Mouse (Mus musculus) heart, adult 2 months (tissue): ENCODE results near the gene Slc32a1. TPM values are rescaled to one million over a fixed set of nuclear protein-coding genes. Genes with fewer than 3 reads are reported as not detected.

Experiments
- DNase-seq, 2 experiments: peaks; one replicate each; pipeline ENCODE4 v3.0.0; 2021
- H3K27ac ChIP-seq: fragments of 200-600 bp; 2 replicates; pipeline ENCODE4 v1.8.1; 2022
- H3K27me3 ChIP-seq: fragments of 200-500 bp; 2 replicates; pipeline ENCODE4 v1.6.1; 2012; ENCODE audit warnings: mild to moderate bottlenecking, low read length, inconsistent platforms, mixed read lengths; ENCODE audit not compliant: control insufficient read depth, insufficient read depth
- H3K36me3 ChIP-seq: fragments of 200-500 bp; 2 replicates; pipeline ENCODE4 v1.6.1; 2012; ENCODE audit warnings: low read length, inconsistent platforms; ENCODE audit not compliant: control insufficient read depth, insufficient read depth
- H3K4me1 ChIP-seq: fragments of 200-500 bp; 2 replicates; pipeline ENCODE4 v1.6.1; 2011; ENCODE audit warnings: low read length; ENCODE audit not compliant: control insufficient read depth, insufficient read depth
- H3K4me3 ChIP-seq: fragments of 200-600 bp; 2 replicates; pipeline ENCODE4 v1.8.1; 2022
- H3K79me2 ChIP-seq: fragments of 200-500 bp; replicated peaks from 2 replicates; pipeline ENCODE4 v1.6.1; 2012; ENCODE audit warnings: mild to moderate bottlenecking, inconsistent platforms, low read length, moderate library complexity, mixed read lengths; ENCODE audit not compliant: control insufficient read depth, insufficient read depth
- H3K9ac ChIP-seq: fragments of 200-500 bp; 2 replicates; pipeline ENCODE4 v1.6.1; 2012; ENCODE audit warnings: low read depth, mild to moderate bottlenecking, control low read depth, inconsistent platforms, low read length, mixed read lengths
- CTCF ChIP-seq: fragments of 200-600 bp; IDR thresholded peaks from 2 replicates; pipeline ENCODE4 v1.8.1; 2022; ENCODE audit warnings: antibody characterized with exemption, mild to moderate bottlenecking, moderate library complexity
- EP300 ChIP-seq: fragments of 200-500 bp; IDR thresholded peaks from 2 replicates; pipeline ENCODE4 v1.6.1; 2011; ENCODE audit warnings: low read depth, low read length, control low read depth; ENCODE audit not compliant: insufficient read depth
- POLR2A ChIP-seq: fragments of 200-500 bp; IDR thresholded peaks from 2 replicates; pipeline ENCODE4 v1.6.1; 2011; ENCODE audit warnings: mild to moderate bottlenecking, low read depth, low read length, control low read depth; ENCODE audit not compliant: insufficient read depth
- WGBS: fragments of 180-500 bp; shearing (Covaris S2); methylation state at CpG from one replicate; pipeline ENCODE4 v1.1.7; 2018; 5-methylcytosine and 5-hydroxymethylcytosine counted together
- intact Hi-C: fragments of 180-260 bp; cut with DNase I; formaldehyde crosslinking; loops from one replicate; pipeline ENCODE4 v1.15.1; 2025
- polyA plus RNA-seq: library from polyadenylated mRNA; depleted of rRNA; stranded (reverse); fragments of >200 nt; gene quantifications from 2 replicates; pipeline ENCODE4 v1.2.3, GENCODE M21; 2012
- total RNA-seq, 2 experiments: library from RNA; stranded (reverse); gene quantifications; 2 replicates each; pipeline ENCODE4 v1.2.3; 2021

Slc32a1 gene
- total and polyA plus RNA-seq, 3 experiments, result not detected

DNA sequence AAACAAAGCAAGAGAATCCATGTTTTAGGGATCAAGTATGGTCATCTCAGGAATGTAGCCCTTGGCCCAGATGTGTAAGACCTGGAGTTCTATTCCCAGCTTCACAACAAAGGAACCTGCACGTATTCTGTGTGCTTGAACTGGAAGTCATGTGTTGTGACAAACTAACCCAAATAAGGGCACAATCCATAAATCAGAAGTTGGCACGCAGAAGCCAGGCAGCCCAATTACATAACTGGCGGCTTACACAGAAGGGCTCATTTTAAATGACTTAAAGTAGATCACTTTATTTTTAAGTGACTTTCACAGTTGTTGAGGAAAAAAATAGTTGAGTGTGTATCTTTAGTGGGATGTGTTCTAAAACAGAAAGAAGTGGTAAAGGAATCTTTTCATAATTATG lies 33.2 kb downstream of the Slc32a1 start:
- Histone ChIP-seq H3K27ac (no peak overlapping the region), H3K36me3 (no peaks in the 10 kb centered on the region), H3K4me3 (no peak overlapping the region), H3K4me1 (no peaks in the 10 kb centered on the region; the same call in 1 of the 2 replicates), H3K27me3 (no peaks in the 10 kb centered on the region), H3K79me2 (no peaks in the 10 kb centered on the region), H3K9ac (no peak overlapping the region)
- no peak for DNase-seq
- TF ChIP-seq POLR2A, result no peak
- TF ChIP-seq EP300, result no peak
- no peak for TF ChIP-seq CTCF
- WGBS, result 81% methylated on average over 3 of the region's 3 CpGs
- intact Hi-C loops, result no loop called here

DNA sequence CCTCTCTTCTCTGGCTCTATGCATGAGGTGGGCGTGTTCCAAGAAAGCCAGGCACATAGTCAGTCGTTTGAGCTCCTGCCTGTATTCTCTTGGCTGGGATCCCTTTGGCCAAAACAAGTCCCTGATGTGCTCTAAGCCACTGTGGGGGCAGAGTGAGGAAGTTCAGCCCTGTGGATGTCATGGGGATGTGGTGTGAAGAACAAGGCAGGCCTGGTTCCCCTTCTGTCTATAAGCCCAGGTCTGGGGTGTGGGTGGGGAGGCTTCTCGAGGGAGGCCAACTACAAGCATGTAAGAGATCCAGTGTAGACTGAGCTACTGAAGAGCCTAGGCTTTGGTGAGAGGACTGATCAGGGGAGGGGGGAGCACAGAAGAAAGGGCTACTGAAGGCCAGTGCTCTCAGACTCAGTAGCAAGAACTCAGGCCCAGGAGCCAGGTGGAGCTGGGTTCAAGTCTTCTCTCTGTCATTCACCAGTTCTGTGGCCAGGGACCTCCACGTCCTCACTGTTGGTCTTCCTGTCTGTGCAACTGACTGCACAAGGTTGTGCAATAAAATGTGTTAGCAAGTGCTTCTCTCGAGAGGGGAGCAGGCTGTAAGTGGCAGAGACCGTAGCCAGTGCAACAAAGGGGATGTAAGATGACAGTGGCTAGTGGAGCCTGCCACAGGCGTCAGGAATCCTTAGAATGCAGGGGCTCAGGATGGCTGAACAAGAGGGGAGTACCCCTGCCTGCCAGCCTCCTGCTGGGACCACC lies 40.8 kb downstream of the Slc32a1 start:
- Histone ChIP-seq H3K4me3 (no peak overlapping the region), H3K27ac (no peak overlapping the region), H3K79me2 (no peaks in the 10 kb centered on the region), H3K9ac (no peak overlapping the region), H3K4me1 (peaks cover 8% of the 10 kb centered on the region), H3K36me3 (no peaks in the 10 kb centered on the region), H3K27me3 (no peaks in the 10 kb centered on the region)
- WGBS, result 64% methylated on average over 7 of the region's 7 CpGs
- DNase-seq, result no peak
- intact Hi-C loops, result loop anchor here (10.0 kb wide), 1 partner anchor 213 kb away; no protein-coding TSS in a partner anchor
- TF ChIP-seq POLR2A (no peak), CTCF (no peak), EP300 (no peak)

DNA sequence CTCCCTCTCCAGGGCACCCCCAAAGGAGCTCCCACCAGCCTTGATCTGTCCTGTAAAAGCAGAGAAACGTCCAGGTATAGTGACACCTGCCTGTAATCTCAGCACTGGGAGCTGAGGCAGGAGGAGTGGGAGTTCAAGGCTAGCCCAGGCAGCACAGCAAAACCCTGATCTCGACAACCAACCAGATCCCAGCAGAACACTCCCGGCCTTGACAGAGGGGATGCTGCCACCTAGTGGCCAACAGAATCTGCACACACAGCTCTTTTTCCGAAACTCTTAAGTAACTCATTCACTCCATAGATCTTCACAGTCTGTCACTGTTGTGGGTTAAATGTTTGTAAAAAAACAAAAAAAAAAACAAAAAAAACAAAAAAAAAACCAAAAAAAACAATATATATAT lies 42.4 kb downstream of the Slc32a1 start:
- H3K9ac ChIP-seq, result no peak overlapping the region
- 6% methylated on average over 4 of the region's 4 CpGs for WGBS
- H3K4me1 ChIP-seq, result peaks cover 8% of the 10 kb centered on the region
- intact Hi-C loops, result loop anchor here (2.0 to 10.0 kb wide), 3 partner anchors 14 to 212 kb away; no protein-coding TSS in a partner anchor
- no peaks in the 10 kb centered on the region for H3K36me3 ChIP-seq
- no peak overlapping the region for H3K27ac ChIP-seq
- H3K79me2 ChIP-seq, result no peaks in the 10 kb centered on the region
- peak; percentile 69 to 80 for DNase-seq
- no peaks in the 10 kb centered on the region for H3K27me3 ChIP-seq
- TF ChIP-seq CTCF (peak; percentile 98), EP300 (peak; percentile 64; the same call in 1 of the 2 replicates), POLR2A (no peak)
- H3K4me3 ChIP-seq, result no peak overlapping the region

DNA sequence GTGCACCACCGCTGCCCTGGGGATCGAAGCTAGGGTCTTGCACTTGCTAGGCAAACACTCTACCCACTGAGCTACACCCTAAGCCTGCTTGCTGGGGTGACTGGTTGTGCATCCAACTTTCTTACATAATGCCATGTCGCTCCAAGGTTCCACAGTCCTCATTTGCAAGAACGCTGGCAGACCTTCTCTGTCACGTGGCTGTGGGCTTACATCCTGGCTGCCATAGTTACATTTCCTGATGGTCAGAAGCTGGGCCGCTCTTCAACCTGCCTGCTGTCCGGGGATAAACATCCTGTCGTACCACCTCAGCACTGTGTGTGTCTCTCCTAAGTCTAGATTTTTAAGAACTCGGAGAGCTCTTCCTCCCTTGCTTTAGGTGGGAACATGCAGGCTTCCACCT lies 44.1 kb downstream of the Slc32a1 start:
- H3K4me3 ChIP-seq, result no peak overlapping the region
- intact Hi-C loops, result loop anchor here (10.0 kb wide), 1 partner anchor 210 kb away; no protein-coding TSS in a partner anchor
- TF ChIP-seq CTCF (no peak), EP300 (peak; percentile 87; the same call in 1 of the 2 replicates)
- DNase-seq, result peak in 1 of 2 experiments; percentile 65
- 46% methylated on average over 9 of the region's 9 CpGs for WGBS
- H3K27me3 ChIP-seq, result no peaks in the 10 kb centered on the region
- peak overlapping the region; percentile 63 for H3K27ac ChIP-seq
- no peaks in the 10 kb centered on the region for H3K79me2 ChIP-seq
- H3K36me3 ChIP-seq, result no peaks in the 10 kb centered on the region
- H3K4me1 ChIP-seq, result peaks cover 15% of the 10 kb centered on the region
- no peak overlapping the region for H3K9ac ChIP-seq

DNA sequence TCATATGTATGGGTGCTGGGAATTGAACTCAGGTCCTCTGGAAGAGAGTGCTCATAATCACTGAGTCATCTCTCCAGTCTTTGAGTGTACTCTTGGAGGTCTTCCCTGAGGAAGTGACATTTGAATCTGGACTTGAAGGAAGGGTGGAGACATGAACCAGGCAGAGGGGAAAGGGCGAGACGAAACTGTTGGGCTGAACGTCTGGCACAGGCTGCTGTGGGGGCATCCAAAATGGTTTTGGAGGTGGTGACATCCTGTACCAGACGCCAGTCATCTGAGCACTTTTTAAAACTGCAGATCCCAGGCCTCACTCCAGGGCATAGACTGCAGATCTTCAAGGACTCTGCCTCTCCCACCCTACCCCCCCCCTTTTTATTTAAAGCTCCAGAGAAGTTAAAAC lies 45.2 kb downstream of the Slc32a1 start:
- TF ChIP-seq CTCF, result no peak
- no peak for TF ChIP-seq POLR2A
- TF ChIP-seq EP300, result no peak
- WGBS, result 40% methylated on average over 4 of the region's 4 CpGs
- no peak overlapping the region for H3K27ac ChIP-seq
- no peaks in the 10 kb centered on the region for H3K79me2 ChIP-seq
- no peak overlapping the region for H3K9ac ChIP-seq
- no peaks in the 10 kb centered on the region for H3K36me3 ChIP-seq
- H3K4me3 ChIP-seq, result no peak overlapping the region
- intact Hi-C loops, result loop anchor here (2.0 to 10.0 kb wide), 2 partner anchors 79 to 209 kb away; no protein-coding TSS in a partner anchor
- peaks cover 15% of the 10 kb centered on the region for H3K4me1 ChIP-seq
- DNase-seq, result no peak
- H3K27me3 ChIP-seq, result no peaks in the 10 kb centered on the region

DNA sequence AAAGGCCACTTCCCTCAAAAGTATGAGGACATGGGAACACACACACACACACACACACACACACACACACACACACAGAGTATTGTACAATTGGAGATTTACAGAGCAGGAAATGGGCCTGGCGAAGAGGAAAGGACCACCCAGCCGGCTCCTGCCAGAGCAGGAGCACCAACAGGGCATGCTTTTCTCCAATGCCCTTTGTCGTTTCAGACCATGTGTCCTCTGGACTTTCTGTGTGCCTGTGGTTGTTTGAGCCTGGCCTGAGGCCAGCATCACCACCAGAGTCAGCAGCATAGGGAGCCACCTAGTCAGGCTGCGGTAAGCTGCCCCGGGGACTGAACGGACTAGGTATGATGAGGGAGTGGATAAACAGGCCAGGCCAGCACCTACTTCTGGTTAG lies 48.3 kb downstream of the Slc32a1 start:
- no peaks in the 10 kb centered on the region for H3K79me2 ChIP-seq
- peaks cover 15% of the 10 kb centered on the region for H3K4me1 ChIP-seq
- no peak overlapping the region for H3K4me3 ChIP-seq
- 31% methylated on average over 6 of the region's 6 CpGs for whole genome bisulfite sequencing
- H3K9ac ChIP-seq, result no peak overlapping the region
- H3K36me3 ChIP-seq, result no peaks in the 10 kb centered on the region
- no peaks in the 10 kb centered on the region for H3K27me3 ChIP-seq
- DNase-seq, result peak; percentile 52 to 59
- intact Hi-C loops, result loop anchor here (10.0 kb wide), 1 partner anchor 206 kb away; no protein-coding TSS in a partner anchor
- H3K27ac ChIP-seq, result peak overlapping the region; percentile 73
- no peak for TF ChIP-seq CTCF
- peak; percentile 40; the same call in 1 of the 2 replicates for TF ChIP-seq EP300
